Mouse (Mus musculus): ENCODE data around the gene Tex38.

DNA sequence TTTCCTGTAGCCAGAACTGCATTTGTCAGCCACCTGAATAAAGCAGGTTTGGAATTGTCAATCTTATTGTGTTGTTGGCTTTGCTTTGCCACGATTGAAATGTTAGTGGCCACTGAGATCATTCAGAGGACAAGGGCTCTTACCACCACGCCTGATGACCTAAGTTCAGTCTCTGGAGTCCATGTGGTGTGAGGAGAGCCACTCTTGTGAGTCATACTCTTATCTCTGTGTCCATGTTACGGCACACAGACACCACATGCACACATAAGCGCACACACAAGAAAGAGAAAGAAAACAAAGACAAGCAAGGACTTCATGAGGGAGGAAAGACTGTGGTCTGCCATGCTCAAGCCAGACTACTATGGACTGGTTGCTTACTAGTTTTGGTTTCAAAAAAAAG is 37.7 kb downstream of the Tex38 start:
- TF ChIP-seq POLR2A (IDR thresholded peaks at IDR 0.05; ENCODE audit: low read depth, low read length) (no peak), CTCF (conservative IDR thresholded peaks at IDR 0.05; ENCODE audit: insufficient read depth, insufficient read length, low read depth, low read length) (no peak)
